Mouse (Mus musculus): ENCODE results near the gene 1700034J05Rik. TPM values are rescaled to one million over a fixed set of nuclear protein-coding genes. Genes with fewer than 3 reads are reported as not detected.

1700034J05Rik gene
- not detected in 2 replicates for total RNA-seq (2015)
- not detected in 2 replicates for total RNA-seq (2017)

DNA sequence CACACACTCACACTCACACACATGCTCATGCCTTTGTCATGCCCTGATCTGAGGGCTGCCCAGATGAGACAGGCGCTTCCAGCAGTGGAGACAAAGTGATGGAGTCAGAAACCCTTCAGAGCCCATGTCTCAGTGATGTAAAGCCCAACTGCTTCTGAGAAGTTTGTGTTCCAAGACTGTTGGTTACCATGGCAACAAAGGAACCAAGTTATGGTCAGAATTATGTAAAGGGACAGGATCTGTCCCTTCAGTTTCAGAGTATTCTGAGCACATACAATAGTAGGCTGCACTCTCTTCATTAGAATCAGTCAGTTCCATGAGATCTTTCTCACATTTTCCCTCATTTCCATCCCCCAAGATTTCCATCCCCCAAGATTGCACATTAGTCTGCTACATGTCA lies at the start of gene 1700034J05Rik:
1700034J05Rik (minus strand) TSS at position 165 of the 400 bp plus-strand sequence.
- ATAC-seq (ENCODE audit: poor library complexity, severe bottlenecking): no peak

DNA sequence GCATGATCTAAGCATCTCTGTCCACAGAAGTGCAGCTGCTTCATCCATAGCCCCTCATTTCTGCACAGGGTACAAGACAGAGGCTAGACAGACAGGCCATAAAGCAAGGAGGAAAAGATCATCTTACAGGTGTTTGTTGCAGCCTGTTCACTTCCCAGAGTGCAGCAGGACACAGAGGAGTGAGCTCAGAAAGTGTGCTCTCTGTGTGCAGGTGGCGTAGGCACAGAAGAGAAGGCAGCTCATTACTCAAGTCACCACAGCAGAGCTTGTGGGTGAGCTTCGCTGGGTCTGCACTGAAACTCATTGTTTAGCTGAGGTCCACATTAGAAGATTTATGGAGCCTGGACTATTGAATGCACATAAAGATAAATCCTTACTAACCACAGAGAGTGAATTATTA lies 45.5 kb upstream of the 1700034J05Rik start:
- no peak for ATAC-seq (ENCODE audit: poor library complexity, severe bottlenecking)

DNA sequence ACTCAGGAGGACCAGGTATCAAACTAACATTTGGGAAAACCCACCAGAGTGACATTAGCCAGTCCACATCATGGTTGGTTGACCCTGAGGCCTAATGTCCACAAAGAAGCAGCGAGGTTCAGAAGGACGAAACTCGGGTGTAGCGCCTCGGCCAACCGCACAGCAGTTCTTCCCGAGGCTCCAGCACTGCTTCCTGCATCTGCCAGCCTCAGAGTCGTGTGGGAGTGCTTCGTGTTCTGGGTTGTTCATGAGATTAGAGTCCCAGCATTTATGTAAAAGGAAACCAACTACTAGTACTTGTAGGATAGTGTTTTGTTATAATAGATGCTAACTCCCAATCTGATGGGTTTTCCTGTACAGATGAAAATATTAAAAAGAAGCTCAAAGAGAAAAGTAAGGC lies 45.1 kb upstream of the 1700034J05Rik start:
- ATAC-seq (ENCODE audit: poor library complexity, severe bottlenecking): no peak

- ATAC-seq (ENCODE audit: poor library complexity, severe bottlenecking): no peak
These were observed 44.5 kb upstream of the 1700034J05Rik start for GRCm38 (mm10) chr6:146998710-146999109.

- no peak for ATAC-seq (ENCODE audit: poor library complexity, severe bottlenecking)
These were observed 42.8 kb upstream of the 1700034J05Rik start for GRCm38 (mm10) chr6:146997006-146997405.

- no peak for ATAC-seq (ENCODE audit: poor library complexity, severe bottlenecking)
These were observed 41.7 kb upstream of the 1700034J05Rik start for GRCm38 (mm10) chr6:146995878-146996277.

- ATAC-seq (ENCODE audit: poor library complexity, severe bottlenecking): no peak
These were observed 41.2 kb upstream of the 1700034J05Rik start for GRCm38 (mm10) chr6:146995391-146995790.

GRCm38 (mm10) chr6:146994236-146994635 lies 40.0 kb upstream of the 1700034J05Rik start:
- ATAC-seq (ENCODE audit: poor library complexity, severe bottlenecking): peak; percentile 64

GRCm38 (mm10) chr6:146984569-146984968 lies 30.3 kb upstream of the 1700034J05Rik start:
- no peak for ATAC-seq (ENCODE audit: poor library complexity, severe bottlenecking)

- ATAC-seq (ENCODE audit: poor library complexity, severe bottlenecking): no peak
These were observed 27.1 kb upstream of the 1700034J05Rik start for GRCm38 (mm10) chr6:146981249-146981835.

- ATAC-seq (ENCODE audit: poor library complexity, severe bottlenecking): no peak
These were observed 25.7 kb upstream of the 1700034J05Rik start for GRCm38 (mm10) chr6:146979953-146980352.

- no peak for ATAC-seq (ENCODE audit: poor library complexity, severe bottlenecking)
These were observed 25.0 kb upstream of the 1700034J05Rik start for GRCm38 (mm10) chr6:146979115-146979744.

DNA sequence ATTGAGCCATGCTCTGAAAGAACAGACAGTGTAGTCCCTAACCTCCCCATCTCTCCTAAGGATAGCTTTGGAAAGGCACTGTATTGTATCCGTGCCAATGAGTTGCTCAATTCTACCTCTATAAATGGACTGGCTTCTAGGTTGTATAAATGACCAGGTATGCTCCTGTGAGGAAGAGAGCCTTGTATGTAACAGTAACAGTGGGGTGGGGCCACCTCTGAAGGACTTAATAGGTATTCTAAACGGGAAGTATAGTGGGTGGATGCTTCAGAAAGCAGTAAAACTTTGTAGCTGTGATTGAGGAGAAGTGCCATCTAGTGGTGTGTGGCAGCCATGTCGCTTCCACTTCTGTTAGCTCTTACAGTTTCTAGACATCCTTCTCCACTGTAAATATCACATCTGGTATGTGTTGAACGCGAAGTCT lies 24.5 kb upstream of the 1700034J05Rik start:
- peak; percentile 35 for ATAC-seq (ENCODE audit: poor library complexity, severe bottlenecking)

GRCm38 (mm10) chr6:146976446-146976845 lies 22.2 kb upstream of the 1700034J05Rik start:
- no peak for ATAC-seq (ENCODE audit: poor library complexity, severe bottlenecking)

DNA sequence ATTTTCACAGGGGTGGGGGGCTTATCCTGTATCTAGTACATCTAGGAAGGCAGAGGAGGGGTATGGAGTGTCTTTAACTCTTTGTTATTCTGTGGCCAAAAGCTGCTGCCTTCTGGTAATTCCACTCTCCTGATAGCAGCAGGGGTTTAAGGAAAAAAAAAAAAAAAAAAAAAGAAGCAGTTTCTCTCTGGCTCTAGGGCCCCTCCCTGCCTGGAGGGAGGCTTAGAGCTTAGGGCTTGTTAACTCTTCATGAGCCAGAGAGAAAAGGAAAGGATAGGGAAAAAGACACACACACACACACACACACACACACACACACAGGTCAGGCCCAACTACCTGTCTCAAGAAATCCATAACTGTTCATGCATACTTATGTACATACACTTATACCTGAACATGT lies 19.6 kb upstream of the 1700034J05Rik start:
- ATAC-seq (ENCODE audit: poor library complexity, severe bottlenecking): no peak

DNA sequence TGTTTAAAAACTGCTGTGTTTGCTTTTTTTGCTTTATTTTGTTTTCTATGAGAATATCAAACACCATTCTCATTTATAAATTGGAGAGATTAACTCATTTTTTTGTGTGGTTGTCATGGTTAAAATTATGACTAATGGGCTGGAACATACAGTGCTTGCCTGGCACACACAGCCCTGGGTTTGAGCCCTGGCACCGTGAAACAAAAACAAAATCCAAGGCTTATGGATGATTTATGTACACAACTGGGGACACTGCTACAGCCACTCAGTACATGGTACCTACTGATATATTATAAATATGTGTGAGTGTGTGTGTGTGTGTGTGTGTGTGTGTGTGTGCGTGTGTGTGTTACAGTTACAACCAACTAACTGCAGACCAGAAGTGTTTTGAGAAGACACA lies 19.2 kb upstream of the 1700034J05Rik start:
- no peak for ATAC-seq (ENCODE audit: poor library complexity, severe bottlenecking)

- no peak for ATAC-seq (ENCODE audit: poor library complexity, severe bottlenecking)
These were observed 18.5 kb upstream of the 1700034J05Rik start for GRCm38 (mm10) chr6:146972740-146973139.

DNA sequence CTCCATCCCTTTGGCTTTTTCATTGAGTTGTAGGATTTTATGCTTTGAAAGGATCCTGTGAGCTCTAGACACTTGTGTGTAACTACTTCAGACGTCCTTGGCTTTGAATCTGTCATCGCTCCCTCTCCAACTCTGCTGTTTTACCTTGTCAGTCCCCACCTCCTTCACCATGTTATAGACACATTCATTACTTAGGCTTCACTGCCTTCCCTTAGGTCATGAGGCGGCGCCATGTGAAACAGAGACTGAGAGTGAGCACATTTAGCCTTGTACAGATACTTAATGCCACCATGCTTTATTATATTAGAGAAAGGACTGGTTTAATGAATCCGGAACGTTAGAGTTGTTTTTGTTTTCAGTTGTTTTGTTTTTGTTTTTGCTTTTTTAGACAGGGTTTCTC lies 17.8 kb upstream of the 1700034J05Rik start:
- no peak for ATAC-seq (ENCODE audit: poor library complexity, severe bottlenecking)

DNA sequence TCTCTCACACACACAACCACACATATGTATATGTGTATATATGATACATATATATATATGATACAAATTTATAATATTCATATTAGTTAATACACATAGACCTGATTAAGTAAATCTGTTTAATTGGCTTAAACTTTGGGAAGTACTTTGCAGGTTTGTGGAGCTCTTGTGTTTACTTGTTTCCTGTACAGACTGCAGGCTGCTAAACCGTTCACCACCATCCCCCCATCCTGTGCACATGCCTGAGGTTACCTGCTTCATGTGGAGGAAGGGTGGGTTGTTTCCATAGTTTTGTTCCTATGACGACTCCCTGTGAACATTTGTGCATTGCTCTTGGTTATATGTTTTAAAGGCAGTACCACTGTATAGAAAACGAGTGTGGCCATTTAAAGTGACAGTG lies 17.1 kb upstream of the 1700034J05Rik start:
- ATAC-seq (ENCODE audit: poor library complexity, severe bottlenecking): no peak

- no peak for ATAC-seq (ENCODE audit: poor library complexity, severe bottlenecking)
These were observed 16.6 kb upstream of the 1700034J05Rik start for GRCm38 (mm10) chr6:146970811-146971210.

DNA sequence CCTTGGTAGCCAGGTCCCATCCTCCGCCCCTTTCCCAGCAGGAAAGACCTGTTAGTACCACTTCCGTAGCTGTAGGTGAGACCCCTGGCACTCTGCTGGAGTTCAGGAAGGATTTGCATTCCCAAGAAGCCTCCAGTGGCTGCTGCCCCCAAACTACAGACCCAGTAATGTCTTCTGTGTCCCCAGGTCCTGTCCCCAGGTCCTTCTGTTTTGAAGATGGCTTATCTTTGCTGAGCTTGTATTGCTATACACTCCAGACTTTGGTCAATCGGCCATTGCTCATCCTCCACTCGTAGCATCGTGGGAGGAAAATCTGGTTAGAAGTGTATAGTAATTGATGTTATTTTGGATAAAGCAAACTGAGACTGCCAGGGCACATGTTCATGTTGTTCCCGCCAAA lies 13.6 kb upstream of the 1700034J05Rik start:
- no peak for ATAC-seq (ENCODE audit: poor library complexity, severe bottlenecking)

DNA sequence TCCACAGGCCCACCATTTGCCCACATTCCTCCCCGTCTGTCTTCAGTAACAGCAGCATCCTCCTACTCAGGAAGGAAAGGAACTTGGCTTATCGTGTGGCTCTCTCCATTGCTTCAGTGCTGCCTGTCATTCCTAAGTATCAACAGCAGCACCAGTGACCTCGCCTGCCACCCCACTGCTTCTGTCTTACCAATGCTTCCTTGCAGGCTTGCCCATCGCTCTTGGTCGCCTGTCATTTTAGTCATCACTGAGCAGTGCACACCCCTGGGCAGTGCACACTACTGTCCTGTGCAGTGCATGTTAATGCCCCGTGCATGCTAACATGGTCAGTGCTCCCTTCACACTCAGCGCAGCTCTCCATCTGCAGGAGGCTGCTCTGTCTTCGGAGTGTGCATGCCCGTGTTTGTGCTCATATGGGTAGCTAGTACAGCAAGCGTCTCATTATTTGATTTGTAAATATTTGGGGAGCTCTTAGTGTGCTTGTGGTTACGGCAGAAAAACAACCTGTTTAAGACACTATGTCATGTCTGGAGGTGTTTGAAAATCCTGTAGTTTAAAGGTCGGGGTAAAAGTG lies 12.3 kb upstream of the 1700034J05Rik start:
- ATAC-seq (ENCODE audit: poor library complexity, severe bottlenecking): no peak
